Mouse (Mus musculus) CH12.LX (cell line): ENCODE measurements around the gene Pakap. TPM values are rescaled to one million over a fixed set of nuclear protein-coding genes. Genes with fewer than 3 reads are reported as not detected.

Experiments
- DNase-seq: peaks from one replicate; pipeline ENCODE4 v3.0.0-alpha.2; 2013; ENCODE audit errors: extremely low read depth
- H3K27ac ChIP-seq: 2 replicates; pipeline ENCODE4 v1.5.1; 2012; ENCODE audit warnings: low read depth, mild to moderate bottlenecking, control low read depth, moderate library complexity; ENCODE audit not compliant: insufficient read depth
- H3K27me3 ChIP-seq: replicated peaks from 2 replicates; pipeline ENCODE3; 2012; ENCODE audit warnings: inconsistent platforms
- H3K36me3 ChIP-seq, 2 experiments: replicated peaks in 1 of 2; 2 replicates each; pipeline versions ENCODE3 to v1.6.1; 2012; ENCODE audit warnings: inconsistent platforms in 1 of 2, low read length in 1 of 2, mild to moderate bottlenecking in 1 of 2, mixed read lengths in 1 of 2, moderate library complexity in 1 of 2; ENCODE audit not compliant: control insufficient read depth in 1 of 2, insufficient read depth in 1 of 2
- H3K4me1 ChIP-seq, 2 experiments: 2 replicates each; pipeline ENCODE4 v1.6.1; 2012; ENCODE audit warnings: inconsistent platforms in 1 of 2, moderate library complexity in 1 of 2; ENCODE audit not compliant: insufficient read depth in 2 of 2, control insufficient read depth in 1 of 2
- H3K4me2 ChIP-seq: 2 replicates; pipeline ENCODE4 v1.6.1; 2012; ENCODE audit warnings: low read depth, mild to moderate bottlenecking, control low read depth; ENCODE audit not compliant: poor library complexity, insufficient read depth, severe bottlenecking
- H3K4me3 ChIP-seq, 3 experiments: fragments of 150-350 bp in 1 of 3; sonication (generic) in 1 of 3; replicated peaks in 1 of 3; 2 replicates each; pipeline versions ENCODE3 to v1.5.1; 2011 to 2012; ENCODE audit warnings: low read depth in 2 of 3, low read length in 2 of 3, mild to moderate bottlenecking in 2 of 3, moderate library complexity in 2 of 3, control low read depth in 1 of 3, improper control_type of control experiment in 1 of 3, inconsistent platforms in 1 of 3, mixed read lengths in 1 of 3; ENCODE audit not compliant: poor library complexity in 1 of 3
- H3K79me2 ChIP-seq: replicated peaks from 2 replicates; pipeline ENCODE4 v1.6.1; 2012; ENCODE audit warnings: mild to moderate bottlenecking, moderate library complexity; ENCODE audit not compliant: control insufficient read depth, poor library complexity, insufficient read depth, severe bottlenecking; ENCODE audit errors: extremely low read depth
- H3K9ac ChIP-seq: 2 replicates; pipeline ENCODE4 v1.6.1; 2012; ENCODE audit warnings: low read depth, mild to moderate bottlenecking, control low read depth, moderate library complexity; ENCODE audit not compliant: insufficient read depth
- H3K9me3 ChIP-seq: replicated peaks from 2 replicates; pipeline ENCODE3; 2012; ENCODE audit warnings: low read length, inconsistent platforms, mixed read lengths
- CHD2 ChIP-seq: IDR thresholded peaks from 2 replicates; pipeline ENCODE4 v1.6.1; 2011; ENCODE audit warnings: low read length, improper control_type of control experiment
- E2F4 ChIP-seq: IDR thresholded peaks from 2 replicates; pipeline ENCODE4 v1.6.1; 2011; ENCODE audit warnings: low read depth, low read length, improper control_type of control experiment; ENCODE audit not compliant: insufficient replicate concordance
- EP300 ChIP-seq: IDR thresholded peaks from 2 replicates; pipeline ENCODE4 v1.6.1; 2011; ENCODE audit warnings: low read length, improper control_type of control experiment
- ETS1 ChIP-seq: conservative IDR thresholded peaks from 2 replicates; pipeline ENCODE4 v1.6.1; 2012; ENCODE audit warnings: low read depth, mild to moderate bottlenecking, inconsistent platforms, low read length, improper control_type of control experiment, moderate library complexity
- GABPA ChIP-seq: IDR thresholded peaks from 2 replicates; pipeline ENCODE4 v1.6.1; 2012; ENCODE audit warnings: low read depth, low read length, improper control_type of control experiment, inconsistent platforms; ENCODE audit not compliant: insufficient replicate concordance
- JUN ChIP-seq: IDR thresholded peaks from 2 replicates; pipeline ENCODE4 v1.6.1; 2011; ENCODE audit warnings: low read depth, mild to moderate bottlenecking, low read length, improper control_type of control experiment, moderate library complexity; ENCODE audit not compliant: insufficient read depth
- JUND ChIP-seq: conservative IDR thresholded peaks from 2 replicates; pipeline ENCODE4 v1.6.1; 2011; ENCODE audit warnings: low read depth, low read length, improper control_type of control experiment
- KAT2A ChIP-seq: IDR thresholded peaks from 2 replicates; pipeline ENCODE4 v1.6.1; 2012; ENCODE audit warnings: low read length, improper control_type of control experiment, inconsistent platforms; ENCODE audit not compliant: insufficient replicate concordance
- MAFK ChIP-seq: IDR thresholded peaks from 2 replicates; pipeline ENCODE4 v1.6.1; 2011; ENCODE audit warnings: low read length, improper control_type of control experiment; ENCODE audit not compliant: insufficient replicate concordance
- MAX ChIP-seq: IDR thresholded peaks from 2 replicates; pipeline ENCODE4 v1.6.1; 2011; ENCODE audit warnings: low read length, improper control_type of control experiment
- MAZ ChIP-seq: IDR thresholded peaks from 2 replicates; pipeline ENCODE4 v1.6.1; 2012; ENCODE audit warnings: low read depth, mild to moderate bottlenecking, inconsistent platforms, low read length, improper control_type of control experiment, moderate library complexity
- MEF2A ChIP-seq: IDR thresholded peaks from 2 replicates; pipeline ENCODE4 v1.6.1; 2014; ENCODE audit warnings: low read depth, mild to moderate bottlenecking, inconsistent platforms, low read length, improper control_type of control experiment, borderline replicate concordance
- MYC ChIP-seq: IDR thresholded peaks from 2 replicates; pipeline ENCODE4 v1.6.1; 2011; ENCODE audit warnings: low read depth, mild to moderate bottlenecking, improper control_type of control experiment, low read length
- PAX5 ChIP-seq: IDR thresholded peaks from 2 replicates; pipeline ENCODE4 v1.6.1; 2012; ENCODE audit warnings: low read length, inconsistent platforms, mixed read lengths
- POLR2AphosphoS2 ChIP-seq: IDR thresholded peaks from 2 replicates; pipeline ENCODE4 v1.6.1; 2011; ENCODE audit warnings: low read depth, low read length, improper control_type of control experiment
- SIN3A ChIP-seq: IDR thresholded peaks from 2 replicates; pipeline ENCODE4 v1.6.1; 2012; ENCODE audit warnings: low read length, improper control_type of control experiment, inconsistent platforms
- UBTF ChIP-seq: IDR thresholded peaks from 2 replicates; pipeline ENCODE4 v1.6.1; 2012; ENCODE audit warnings: low read depth, mild to moderate bottlenecking, inconsistent platforms, low read length, improper control_type of control experiment, moderate library complexity
- USF1 ChIP-seq: IDR thresholded peaks from 2 replicates; pipeline ENCODE4 v1.6.1; 2014; ENCODE audit warnings: low read depth, mild to moderate bottlenecking, inconsistent platforms, low read length, improper control_type of control experiment
- ZC3H11A ChIP-seq: IDR thresholded peaks from 2 replicates; pipeline ENCODE4 v1.6.1; 2012; ENCODE audit warnings: low read depth, mild to moderate bottlenecking, inconsistent platforms, low read length, improper control_type of control experiment
- ZKSCAN1 ChIP-seq: IDR thresholded peaks from 2 replicates; pipeline ENCODE4 v1.6.1; 2012; ENCODE audit warnings: low read depth, inconsistent platforms, low read length, improper control_type of control experiment, borderline replicate concordance
- dilution Hi-C: fragments of 300-500 bp; cut with MboI; formaldehyde crosslinking; loops from 2 replicates; pipeline ENCODE4 v1.14.3; 2020; ENCODE audit warnings: low sequenced_read_pairs; ENCODE audit not compliant: extremely low pct_unique_long_range_greater_than_20kb, extremely low pct_ligation_motif_present
- in situ Hi-C: fragments of 300-500 bp; cut with MboI; formaldehyde crosslinking; loops from 3 replicates; pipeline ENCODE4 v1.14.3; 2019; ENCODE audit warnings: low sequenced_read_pairs, low pct_ligation_motif_present, low pct_unique_long_range_greater_than_20kb, mixed read lengths
- polyA plus RNA-seq: library from polyadenylated mRNA; unstranded; fragments of >175 nt; gene quantifications from 2 replicates; pipeline ENCODE4 v1.2.1, GENCODE M21; 2012; ENCODE audit warnings: low read depth; ENCODE audit not compliant: insufficient read length
- total RNA-seq, 2 experiments: library from RNA; depleted of rRNA; stranded (reverse); fragments of 300-350 nt in 1 of 2; fragments of >200 nt in 1 of 2; gene quantifications; 2 replicates each; pipeline ENCODE4 v1.2.3; 2012 to 2014

The Pakap gene
- total and polyA plus RNA-seq, 3 experiments = 0.08 to 0.14 TPM; not detected in 1

DNA sequence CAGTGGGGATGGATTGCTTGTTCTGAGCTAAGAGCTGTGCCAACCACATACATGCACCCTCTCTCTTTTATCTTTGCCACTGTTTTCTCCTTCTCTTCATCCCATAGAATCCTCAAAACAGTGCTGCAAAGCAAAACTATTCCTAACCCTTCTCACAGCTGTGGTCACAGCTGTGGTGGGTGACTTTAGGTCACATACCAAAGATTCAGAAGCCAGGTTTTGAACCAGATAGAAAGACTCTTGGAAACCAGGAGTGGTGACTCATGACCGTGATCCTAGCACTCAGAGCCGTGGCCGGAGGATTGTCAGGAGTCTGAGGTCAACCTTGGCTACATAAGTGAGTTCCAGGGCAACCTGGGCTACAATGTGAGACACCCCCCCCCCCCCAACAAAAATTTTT lies 201.0 kb downstream of the Pakap start:
- dilution Hi-C loops = no loop called here

DNA sequence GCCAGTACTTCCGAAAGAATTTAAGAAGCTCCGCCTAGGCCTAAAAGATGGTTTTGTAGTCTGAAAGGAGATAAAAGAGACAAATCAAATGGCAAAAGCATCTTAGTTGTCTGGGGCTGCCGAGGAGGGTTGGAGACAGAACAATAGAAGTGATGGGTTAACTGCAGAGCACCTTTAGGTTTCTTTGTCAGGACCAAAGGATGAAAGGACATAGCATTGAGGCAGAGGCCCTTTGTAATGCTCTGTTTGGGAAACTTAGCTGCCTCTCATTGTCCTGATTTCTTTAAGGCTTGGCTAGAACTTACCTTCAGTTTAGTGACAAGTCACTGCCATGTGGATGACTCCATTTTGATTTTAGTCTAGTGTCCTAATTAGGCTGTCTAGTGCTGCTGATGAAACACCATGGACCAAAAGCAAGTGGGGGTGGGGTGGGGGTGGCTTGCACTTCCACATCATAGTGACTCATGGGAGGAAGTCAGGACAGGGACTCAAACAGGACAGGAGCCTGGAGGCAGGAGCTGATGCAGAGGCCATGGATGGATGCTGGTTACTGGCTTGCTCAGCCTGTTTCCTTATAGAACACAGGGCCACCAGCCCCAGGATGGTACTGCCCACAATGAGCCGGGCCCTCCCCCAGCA lies 202.3 kb downstream of the Pakap start:
- in situ Hi-C loops = no loop called here

More for the DNA sequence above, 201.0 kb downstream of the Pakap start:
- DNase-seq = no peak
- no peaks in the 10 kb centered on the region for H3K9me3 ChIP-seq
- H3K27ac ChIP-seq = no peak overlapping the region
- no peaks in the 10 kb centered on the region for H3K36me3 ChIP-seq
- H3K9ac ChIP-seq = no peak overlapping the region
- no peaks in the 10 kb centered on the region for H3K27me3 ChIP-seq
- no peak overlapping the region for H3K4me2 ChIP-seq
- in situ Hi-C loops = no loop called here
- peaks cover 6 to 13% of the 10 kb centered on the region in 2 experiments; a peak in 3 of 4 replicates for H3K4me1 ChIP-seq
- no peaks in the 10 kb centered on the region for H3K79me2 ChIP-seq
- TF ChIP-seq MYC (no peak), POLR2AphosphoS2 (no peak), ZKSCAN1 (no peak), UBTF (no peak), MAFK (no peak), E2F4 (no peak), CHD2 (no peak), JUND (no peak), MEF2A (no peak), MAX (no peak), ZC3H11A (no peak)
- no peak overlapping the region for H3K4me3 ChIP-seq

More for the DNA sequence above, 202.3 kb downstream of the Pakap start:
- H3K4me1 ChIP-seq = peaks cover 6 to 13% of the 10 kb centered on the region in 2 experiments; a peak in 3 of 4 replicates
- H3K9ac ChIP-seq = no peak overlapping the region
- H3K4me2 ChIP-seq = no peak overlapping the region
- H3K4me3 ChIP-seq = no peak overlapping the region
- H3K27me3 ChIP-seq = no peaks in the 10 kb centered on the region
- no peak overlapping the region for H3K27ac ChIP-seq
- no peaks in the 10 kb centered on the region for H3K36me3 ChIP-seq
- no peaks in the 10 kb centered on the region for H3K79me2 ChIP-seq
- dilution Hi-C loops = no loop called here
- TF ChIP-seq SIN3A = no peak
- TF ChIP-seq MAX = no peak
- TF ChIP-seq GABPA = no peak
- TF ChIP-seq KAT2A = no peak
- TF ChIP-seq EP300 = no peak
- no peak for TF ChIP-seq MAZ
- TF ChIP-seq JUND = no peak
- TF ChIP-seq UBTF = no peak
- TF ChIP-seq PAX5 = no peak
- no peak for TF ChIP-seq MEF2A
- no peak for TF ChIP-seq USF1
- TF ChIP-seq ETS1 = no peak
- TF ChIP-seq JUN = no peak
- H3K9me3 ChIP-seq = no peaks in the 10 kb centered on the region
- DNase-seq = no peak
